Mouse (Mus musculus): Measurements from ENCODE around the gene Gm20823.
"Not testable (repeated sequence)": the region's sequence is repeated elsewhere in the genome, so short reads cannot be mapped to it uniquely, and the experiment has no call there.

Gm20823 gene

DNA sequence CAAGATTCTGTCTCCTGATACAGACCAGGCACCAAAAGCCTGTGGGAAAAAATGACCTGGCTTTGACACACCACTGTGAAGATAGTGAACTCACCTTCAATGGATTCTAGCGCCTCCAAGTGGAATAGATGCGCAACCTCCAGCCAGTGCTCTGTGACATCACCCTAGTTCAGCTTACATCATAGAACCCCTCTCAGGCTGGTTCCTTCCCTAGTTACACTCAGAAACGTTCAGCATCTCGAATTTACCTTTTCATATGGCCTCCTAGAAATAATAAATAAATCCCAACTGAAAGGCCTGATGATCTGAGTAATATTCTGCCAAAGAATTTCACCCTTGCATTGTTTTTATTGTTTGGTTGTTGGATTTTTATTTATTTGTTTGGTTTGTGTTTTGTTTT lies at the start of gene Gm20823:
Gene Gm20823, minus strand, starts transcription at position 101 of the 400 bp plus-strand sequence.
- not testable (repeated sequence) for DNase-seq (ENCODE audit: low read depth)

Measured in fibroblast of lung, adult 2 months (primary cell).